Mouse (Mus musculus) forebrain, embryonic 14.5 days (tissue): ENCODE data around the gene Snrpa1. TPM values are rescaled to one million over a fixed set of nuclear protein-coding genes. Genes with fewer than 3 reads are reported as not detected.

Experiments
- ATAC-seq: fragments of 200-750 bp; cut with Nextera tagmentation; 2 replicates; pipeline ENCODE4 v1.8.0; 2017; ENCODE audit warnings: mild to moderate bottlenecking, moderate library complexity
- DNase-seq: peaks from one replicate; pipeline ENCODE4 v3.0.0-alpha.2; 2015; ENCODE audit warnings: low spot score
- H3K27ac ChIP-seq: fragments of 300-500 bp; sonication (generic); 2 replicates; pipeline ENCODE4 v1.5.1; 2014; ENCODE audit warnings: low read depth, mild to moderate bottlenecking, control low read depth, low read length, moderate library complexity
- H3K27me3 ChIP-seq: fragments of 300-500 bp; sonication (generic); replicated peaks from 2 replicates; pipeline ENCODE4 v1.6.1; 2014; ENCODE audit warnings: low read length, control low read depth, mixed read lengths; ENCODE audit not compliant: control insufficient read depth, insufficient read depth
- H3K36me3 ChIP-seq: fragments of 300-500 bp; sonication (generic); 2 replicates; pipeline ENCODE4 v1.6.1; 2014; ENCODE audit warnings: low read length, control low read depth; ENCODE audit not compliant: control insufficient read depth, insufficient read depth
- H3K4me1 ChIP-seq: fragments of 300-500 bp; sonication (generic); 2 replicates; pipeline ENCODE4 v1.6.1; 2014; ENCODE audit warnings: antibody characterized with exemption, low read length, control low read depth; ENCODE audit not compliant: control insufficient read depth, insufficient read depth
- H3K4me2 ChIP-seq: fragments of 300-500 bp; sonication (generic); 2 replicates; pipeline ENCODE4 v1.6.1; 2014; ENCODE audit warnings: mild to moderate bottlenecking, control low read depth, low read length
- H3K4me3 ChIP-seq: fragments of 300-500 bp; sonication (generic); 2 replicates; pipeline ENCODE4 v1.5.1; 2014; ENCODE audit warnings: low read depth, low read length, control low read depth
- H3K9ac ChIP-seq: fragments of 300-500 bp; sonication (generic); 2 replicates; pipeline ENCODE4 v1.6.1; 2014; ENCODE audit warnings: mild to moderate bottlenecking, low read length, control low read depth, moderate library complexity
- H3K9me3 ChIP-seq: fragments of 300-500 bp; sonication (generic); replicated peaks from 2 replicates; pipeline ENCODE4 v1.6.1; 2016; ENCODE audit warnings: low read length, control low read depth, mixed read lengths; ENCODE audit not compliant: control insufficient read depth
- WGBS: fragments of 180-500 bp; shearing (Covaris S2); extraction: QIAGEN DNeasy Blood & Tissue Kit; methylation state at CpG from one replicate; pipeline ENCODE4 v1.1.7; 2014; 5-methylcytosine and 5-hydroxymethylcytosine counted together
- polyA plus RNA-seq: library from polyadenylated mRNA; unstranded; fragments of >200 nt; fragmentation: Nextera tagmentation; extraction: Ambion mirVana; gene quantifications from 2 replicates; pipeline ENCODE4 v1.2.1, GENCODE M21; 2014

The Snrpa1 gene
- polyA plus RNA-seq, 1 experiment from 2014 or later, result 157 TPM

DNA sequence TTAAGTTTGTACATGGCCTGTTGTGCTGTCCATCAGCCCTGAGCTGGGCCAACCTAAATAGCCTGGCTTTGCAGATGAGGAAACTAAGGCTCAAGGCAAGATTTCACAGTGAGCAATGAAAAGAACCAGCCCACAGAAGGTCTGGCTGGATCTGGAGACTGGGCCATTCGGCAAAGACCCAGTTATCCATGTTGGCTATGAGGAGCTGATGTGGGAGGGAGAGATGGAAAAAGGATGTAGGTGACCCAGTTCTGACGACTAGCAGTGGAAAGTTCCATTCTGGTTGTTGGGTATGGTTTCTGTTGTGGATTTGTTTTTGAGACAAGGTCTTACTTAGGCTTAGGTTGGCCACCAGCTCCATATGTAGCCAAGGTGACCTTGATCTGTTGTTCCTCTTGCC, 29.3 kb downstream of the Snrpa1 start:
- no peak for ATAC-seq
- Histone ChIP-seq H3K9me3 (no peaks in the 10 kb centered on the region), H3K36me3 (peaks cover 89% of the 10 kb centered on the region)

DNA sequence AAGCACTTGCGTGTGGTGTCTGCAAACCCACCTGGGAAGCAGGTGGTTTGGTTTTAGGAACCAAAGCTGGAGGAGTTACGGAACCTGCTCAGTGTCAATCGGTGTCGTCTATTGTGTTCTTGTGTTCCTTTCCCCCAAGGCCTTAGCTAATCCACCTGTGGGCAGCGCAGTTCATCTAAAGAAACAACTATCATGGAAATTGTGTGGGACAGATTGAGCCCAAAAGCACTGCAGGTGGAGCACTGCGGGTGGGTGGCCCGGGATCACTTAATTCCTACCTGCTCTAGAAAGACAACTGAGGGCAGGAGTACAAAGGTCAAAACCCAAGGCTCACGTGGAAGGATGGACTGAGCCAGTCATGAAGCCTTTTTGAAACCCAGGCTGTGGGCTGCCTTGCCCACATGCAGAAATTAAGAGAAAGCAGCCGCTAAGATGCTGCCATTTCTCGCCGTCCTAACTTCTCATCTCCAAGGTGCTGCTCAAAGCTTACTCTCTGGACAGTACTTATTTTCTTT, 31.9 kb downstream of the Snrpa1 start:
- Histone ChIP-seq H3K9me3 (no peaks in the 10 kb centered on the region), H3K9ac (no peak overlapping the region), H3K27ac (no peak overlapping the region), H3K4me2 (no peak overlapping the region), H3K4me1 (no peaks in the 10 kb centered on the region), H3K36me3 (peaks cover 63% of the 10 kb centered on the region), H3K27me3 (no peaks in the 10 kb centered on the region), H3K4me3 (no peak overlapping the region)
- WGBS, result 77% methylated on average over 11 of the region's 11 CpGs
- DNase-seq, result no peak
- no peak for ATAC-seq

More for the DNA sequence above, 29.3 kb downstream of the Snrpa1 start:
- no peak overlapping the region for H3K9ac ChIP-seq
- H3K27me3 ChIP-seq, result no peaks in the 10 kb centered on the region
- H3K27ac ChIP-seq, result no peak overlapping the region
- H3K4me1 ChIP-seq, result no peaks in the 10 kb centered on the region
- no peak overlapping the region for H3K4me2 ChIP-seq
- no peak for DNase-seq
- H3K4me3 ChIP-seq, result no peak overlapping the region
- 92% methylated on average over 2 of the region's 2 CpGs for WGBS

DNA sequence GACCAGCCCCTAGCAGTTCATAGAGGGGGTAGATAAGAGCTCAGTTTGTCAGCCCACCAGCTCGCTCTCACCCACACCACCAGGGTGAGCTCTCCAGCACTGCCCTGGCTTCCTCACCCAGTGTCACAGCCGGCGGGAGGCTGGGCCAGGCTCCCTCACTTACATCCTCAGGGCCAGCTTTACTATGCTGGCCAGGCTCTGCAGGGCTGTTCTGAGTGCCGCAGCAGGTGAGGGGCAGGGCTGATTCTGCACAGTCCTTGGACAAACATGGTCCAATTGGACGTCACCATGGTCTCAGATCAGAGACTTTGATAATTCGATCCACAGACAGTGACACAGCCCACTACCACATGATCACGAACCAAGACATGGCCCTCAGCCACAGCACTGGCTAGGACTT, 32.8 kb downstream of the Snrpa1 start:
- Histone ChIP-seq H3K36me3 (peaks cover 54% of the 10 kb centered on the region), H3K27ac (no peak overlapping the region)
- no peak for ATAC-seq

GRCm38 (mm10) chr7:66092656-66093055, 33.9 kb downstream of the Snrpa1 start:
- no peak overlapping the region for H3K4me2 ChIP-seq
- H3K36me3 ChIP-seq, result peaks cover 43% of the 10 kb centered on the region
- ATAC-seq (no peak), DNase-seq (no peak)
- no peak overlapping the region for H3K4me3 ChIP-seq
- H3K9me3 ChIP-seq, result no peaks in the 10 kb centered on the region
- H3K4me1 ChIP-seq, result no peaks in the 10 kb centered on the region
- H3K9ac ChIP-seq, result no peak overlapping the region
- H3K27me3 ChIP-seq, result no peaks in the 10 kb centered on the region
- no peak overlapping the region for H3K27ac ChIP-seq
- 92% methylated on average over 8 of the region's 8 CpGs for WGBS

More for the DNA sequence above, 32.8 kb downstream of the Snrpa1 start:
- H3K9me3 ChIP-seq, result no peaks in the 10 kb centered on the region
- no peaks in the 10 kb centered on the region for H3K4me1 ChIP-seq
- no peak for DNase-seq
- H3K4me3 ChIP-seq, result no peak overlapping the region
- no peaks in the 10 kb centered on the region for H3K27me3 ChIP-seq
- WGBS, result 89% methylated on average over 7 of the region's 7 CpGs
- no peak overlapping the region for H3K4me2 ChIP-seq
- H3K9ac ChIP-seq, result no peak overlapping the region

DNA sequence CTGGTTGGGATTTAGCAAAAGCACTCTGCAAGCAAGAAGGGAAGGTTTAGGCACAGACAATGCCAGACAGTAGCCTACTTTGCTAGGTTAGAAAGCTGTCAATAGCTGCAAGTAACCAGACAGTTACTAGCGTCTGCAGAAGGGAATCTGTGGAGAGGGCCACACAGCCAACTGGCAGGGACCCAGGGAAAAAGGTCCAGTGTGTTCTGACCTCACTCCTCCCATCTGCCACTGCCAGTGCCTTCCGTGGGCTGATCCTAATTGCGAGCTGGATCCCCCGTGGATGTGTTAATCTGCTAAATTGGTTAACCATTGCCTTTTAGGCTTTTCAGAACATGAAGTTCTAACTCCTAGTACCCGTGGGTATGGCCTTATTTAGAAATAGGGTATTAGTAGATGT, 35.3 kb downstream of the Snrpa1 start:
- H3K9me3 ChIP-seq, result no peaks in the 10 kb centered on the region
- DNase-seq, result no peak
- 69% methylated on average over 5 of the region's 5 CpGs for WGBS
- peaks cover 29% of the 10 kb centered on the region for H3K36me3 ChIP-seq
- H3K4me2 ChIP-seq, result no peak overlapping the region
- ATAC-seq, result no peak
- no peak overlapping the region for H3K4me3 ChIP-seq
- no peaks in the 10 kb centered on the region for H3K4me1 ChIP-seq
- H3K27ac ChIP-seq, result no peak overlapping the region
- no peak overlapping the region for H3K9ac ChIP-seq
- H3K27me3 ChIP-seq, result no peaks in the 10 kb centered on the region

DNA sequence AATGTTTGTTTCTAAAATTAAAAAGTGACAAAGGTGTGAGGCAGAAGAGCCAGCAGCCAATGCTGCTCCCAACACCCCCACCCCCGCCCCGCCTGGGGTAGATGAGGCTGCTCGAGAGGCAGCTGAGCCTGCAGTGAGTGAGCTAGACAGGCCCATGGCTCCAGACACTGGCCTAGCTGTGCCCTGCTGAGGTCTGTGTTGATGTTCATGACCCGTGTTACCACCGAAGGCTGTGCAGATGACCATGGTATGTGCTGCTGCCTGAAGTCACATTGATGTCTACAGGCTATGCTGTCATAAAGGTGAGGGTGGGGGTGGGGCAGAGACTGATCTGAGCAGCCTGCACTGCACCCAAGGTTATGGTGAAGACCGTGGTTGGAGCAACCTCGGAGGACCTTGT, 40.0 kb downstream of the Snrpa1 start:
- 80% methylated on average over 7 of the region's 7 CpGs for WGBS
- H3K4me1 ChIP-seq, result no peaks in the 10 kb centered on the region
- no peak for ATAC-seq
- H3K36me3 ChIP-seq, result no peaks in the 10 kb centered on the region
- no peak overlapping the region for H3K4me3 ChIP-seq
- no peak overlapping the region for H3K9ac ChIP-seq
- DNase-seq, result no peak
- no peaks in the 10 kb centered on the region for H3K9me3 ChIP-seq
- H3K4me2 ChIP-seq, result no peak overlapping the region
- H3K27ac ChIP-seq, result no peak overlapping the region
- H3K27me3 ChIP-seq, result no peaks in the 10 kb centered on the region

DNA sequence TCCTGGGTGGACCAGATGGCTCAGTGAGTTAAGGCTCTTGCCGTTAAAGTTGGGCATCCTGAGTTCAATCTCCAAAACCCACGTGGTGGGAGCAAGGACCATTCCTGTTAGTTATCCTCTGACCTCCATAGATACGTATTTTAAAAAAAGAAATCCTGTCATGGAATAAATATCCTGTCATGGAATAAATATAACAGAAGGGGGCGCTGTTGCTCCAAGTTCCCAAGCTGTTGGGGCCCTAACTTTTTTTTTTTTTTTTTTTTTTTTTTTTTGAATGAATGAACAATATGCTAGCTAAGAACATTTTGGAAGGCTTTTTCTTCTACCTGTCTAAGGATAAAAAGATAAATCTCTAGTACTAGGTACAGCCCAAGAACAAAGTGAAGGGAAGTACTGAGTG, 43.1 kb downstream of the Snrpa1 start:
- Histone ChIP-seq H3K4me2 (no peak overlapping the region), H3K4me3 (no peak overlapping the region), H3K36me3 (no peaks in the 10 kb centered on the region), H3K27me3 (no peaks in the 10 kb centered on the region), H3K27ac (no peak overlapping the region), H3K9ac (no peak overlapping the region), H3K4me1 (no peaks in the 10 kb centered on the region), H3K9me3 (no peaks in the 10 kb centered on the region)
- WGBS, result 7% methylated on average over 4 of the region's 4 CpGs
- ATAC-seq, result no peak
- peak; percentile 75 for DNase-seq

DNA sequence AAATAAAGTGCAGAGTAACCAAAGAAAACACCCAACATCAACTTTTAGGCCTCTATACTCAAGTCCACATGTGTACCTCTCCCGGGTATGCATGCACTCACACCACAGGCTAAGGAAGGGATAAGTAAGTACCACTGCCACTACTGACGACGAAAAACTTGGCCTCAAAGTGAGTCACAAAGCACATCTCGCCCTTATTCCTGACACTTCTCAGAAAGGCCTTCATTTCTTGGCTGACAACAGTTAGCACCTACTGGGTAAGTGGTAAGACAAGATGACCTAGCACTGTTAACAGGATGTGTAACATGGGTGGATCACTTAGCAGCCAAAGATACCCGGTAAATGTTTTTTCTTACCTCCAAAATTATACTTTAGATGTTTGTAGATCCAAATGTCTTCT, 45.7 kb downstream of the Snrpa1 start:
- no peak overlapping the region for H3K27ac ChIP-seq
- H3K9ac ChIP-seq, result no peak overlapping the region
- ATAC-seq, result no peak
- H3K4me1 ChIP-seq, result no peaks in the 10 kb centered on the region
- H3K27me3 ChIP-seq, result 0 out of 2 replicates have a peak, but pooled peaks cover 4% of the 10 kb centered on the region
- no peak overlapping the region for H3K4me3 ChIP-seq
- H3K4me2 ChIP-seq, result no peak overlapping the region
- H3K36me3 ChIP-seq, result no peaks in the 10 kb centered on the region
- 90% methylated on average over 5 of the region's 5 CpGs for WGBS
- no peaks in the 10 kb centered on the region for H3K9me3 ChIP-seq
- no peak for DNase-seq

- ATAC-seq (no peak), DNase-seq (no peak)
- Histone ChIP-seq H3K4me2 (no peak overlapping the region), H3K27me3 (0 out of 2 replicates have a peak, but pooled peaks cover 4% of the 10 kb centered on the region), H3K4me1 (peaks cover under 1% of the 10 kb centered on the region; the same call in 1 of the 2 replicates), H3K36me3 (no peaks in the 10 kb centered on the region), H3K27ac (no peak overlapping the region), H3K9me3 (no peaks in the 10 kb centered on the region), H3K4me3 (no peak overlapping the region), H3K9ac (no peak overlapping the region)
- 57% methylated on average over 4 of the region's 4 CpGs for WGBS
Observed at GRCm38 (mm10) chr7:66105771-66106170, 47.0 kb downstream of the Snrpa1 start.
